Mouse (Mus musculus) c-Kit-positive CD71-positive TER-119-negative erythroid progenitor cells, embryonic 14.5 days (primary cell): ENCODE measurements around the gene Gyg.

Experiments used
- DNase-seq: peaks from one replicate; pipeline ENCODE4 v3.0.0-alpha.2; 2013; ENCODE audit warnings: low read depth

Gene Gyg

DNA sequence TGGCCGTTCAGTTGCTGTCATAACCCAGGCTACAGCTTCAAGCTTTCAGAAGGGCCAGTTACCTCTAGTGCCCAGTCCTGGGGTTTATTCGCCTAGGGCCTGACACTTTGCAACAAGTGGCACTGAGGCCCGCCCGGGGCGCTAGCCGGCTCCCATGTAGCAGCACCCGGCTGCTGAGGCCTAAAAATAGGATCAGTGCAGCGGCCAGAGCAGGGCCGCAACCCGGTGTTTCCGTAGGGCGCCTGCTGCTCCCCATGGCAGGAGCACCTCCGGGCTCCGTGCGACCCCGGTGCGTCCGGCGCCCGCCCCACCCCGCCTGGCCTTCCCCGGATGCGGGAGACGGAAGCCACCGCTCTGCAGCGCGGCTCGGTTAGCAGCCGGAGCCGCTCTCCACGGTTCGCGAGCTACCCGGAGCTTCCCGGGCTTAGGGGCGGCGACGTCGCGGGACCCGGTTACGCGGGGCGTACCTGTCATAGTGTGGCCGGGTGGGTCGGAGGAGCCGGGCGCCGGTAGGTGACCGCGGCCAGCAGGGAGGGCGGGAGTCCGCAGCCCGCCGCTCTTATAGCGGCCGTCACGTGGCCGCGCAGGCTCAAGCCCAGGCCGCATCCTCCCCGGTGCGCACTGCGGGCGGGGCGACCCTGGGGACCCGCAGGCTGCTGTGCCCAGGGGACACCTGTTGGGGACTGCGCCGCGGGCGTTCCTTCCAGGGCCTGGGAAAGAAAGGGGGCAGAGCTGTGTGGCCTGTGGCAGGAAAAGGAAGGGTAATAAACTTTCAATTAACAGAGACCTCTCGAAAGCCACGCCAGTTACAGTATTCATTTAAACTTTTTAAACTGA lies at the start of gene Gyg:
Gene Gyg, minus strand, starts transcription at position 787 of the 837 bp plus-strand sequence.
- DNase-seq, result peak; percentile 24

DNA sequence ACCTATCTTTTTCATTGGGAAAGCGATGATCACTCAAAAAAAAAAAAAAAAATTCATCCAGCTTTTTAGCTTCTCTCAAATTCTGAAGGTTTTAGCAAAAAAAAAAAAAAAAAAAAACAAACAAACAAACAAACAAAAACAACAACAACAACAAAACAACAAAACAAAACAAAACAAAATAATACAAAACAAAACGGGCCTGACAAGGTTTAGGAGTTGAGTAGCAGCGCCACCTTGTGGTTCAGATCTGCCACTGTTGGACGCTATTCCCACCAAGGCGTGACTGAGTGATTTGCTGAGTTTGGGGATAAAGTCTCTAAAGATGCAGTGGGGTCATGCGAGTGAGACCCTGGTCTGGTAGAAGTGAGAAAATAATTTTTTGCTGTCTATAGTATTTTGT lies 43.8 kb upstream of the Gyg start:
- peak; percentile 47 for DNase-seq

DNA sequence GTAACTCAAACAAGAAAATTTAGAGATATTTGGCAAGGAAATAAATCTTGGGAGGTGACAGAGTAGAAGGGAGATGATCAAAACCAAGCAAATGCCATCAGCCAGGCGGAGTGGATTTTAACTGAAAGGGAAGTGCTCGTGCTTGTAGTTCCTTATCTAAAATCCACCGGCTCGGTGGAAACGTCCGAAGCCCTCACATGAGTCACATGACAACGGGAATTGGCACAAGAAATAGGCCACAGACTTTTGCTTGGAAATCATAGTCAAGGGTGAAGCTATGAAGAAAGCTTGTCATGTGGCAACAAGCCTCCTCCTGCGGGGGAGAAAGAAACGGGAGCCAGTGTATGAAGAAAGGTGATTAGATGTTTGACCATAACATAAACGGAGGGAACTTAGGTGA lies 42.8 kb upstream of the Gyg start:
- DNase-seq, result no peak

GRCm38 (mm10) chr3:20188976-20189675 lies 34.0 kb upstream of the Gyg start:
- no peak for DNase-seq

DNA sequence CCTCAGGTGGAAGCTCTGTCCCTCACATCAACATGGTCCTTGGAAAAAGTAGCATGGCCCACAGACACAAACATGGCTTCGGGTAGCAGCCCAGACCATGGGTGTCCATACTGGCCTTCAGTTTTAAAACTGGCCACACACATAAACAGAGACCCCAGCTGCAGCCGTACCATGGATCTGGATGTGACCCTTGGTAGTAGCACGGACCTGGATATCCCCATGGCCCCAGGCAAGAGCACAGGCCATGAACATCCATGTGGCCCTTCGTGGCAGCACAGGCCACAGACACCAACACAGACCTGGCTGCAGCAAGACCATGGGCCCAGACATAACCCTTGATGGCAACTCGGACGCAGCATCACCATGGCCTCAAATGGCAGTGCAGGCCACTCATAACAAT lies 17.3 kb upstream of the Gyg start:
- DNase-seq, result no peak

- no peak for DNase-seq
Measured at GRCm38 (mm10) chr3:20167487-20167886, 12.4 kb upstream of the Gyg start.

GRCm38 (mm10) chr3:20155476-20155875 lies 359 bp upstream of the Gyg start:
- no peak for DNase-seq

- no peak for DNase-seq
Measured at GRCm38 (mm10) chr3:20151651-20152050, 3.5 kb downstream of the Gyg start.

- no peak for DNase-seq
Measured at GRCm38 (mm10) chr3:20150511-20150910, 4.6 kb downstream of the Gyg start.

DNA sequence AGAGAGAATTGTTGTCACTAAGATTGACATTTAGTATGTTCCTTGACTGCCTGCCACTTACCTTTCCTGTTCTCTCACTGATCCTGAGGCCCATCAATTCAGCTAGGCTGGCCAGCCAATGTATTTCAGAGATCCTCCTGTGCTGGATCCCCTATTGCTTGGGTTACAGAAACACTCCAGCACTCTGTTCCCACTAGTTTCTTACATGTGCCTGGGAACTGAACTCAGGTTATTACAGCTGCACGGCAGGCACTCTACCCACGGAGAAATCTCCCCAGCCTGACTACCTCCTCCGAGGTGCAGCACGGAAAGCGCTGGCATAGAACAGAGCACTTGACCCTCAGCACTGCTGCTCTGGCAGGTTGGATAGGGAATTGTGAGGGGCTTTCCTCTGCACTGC lies 7.5 kb downstream of the Gyg start:
- DNase-seq, result no peak

DNA sequence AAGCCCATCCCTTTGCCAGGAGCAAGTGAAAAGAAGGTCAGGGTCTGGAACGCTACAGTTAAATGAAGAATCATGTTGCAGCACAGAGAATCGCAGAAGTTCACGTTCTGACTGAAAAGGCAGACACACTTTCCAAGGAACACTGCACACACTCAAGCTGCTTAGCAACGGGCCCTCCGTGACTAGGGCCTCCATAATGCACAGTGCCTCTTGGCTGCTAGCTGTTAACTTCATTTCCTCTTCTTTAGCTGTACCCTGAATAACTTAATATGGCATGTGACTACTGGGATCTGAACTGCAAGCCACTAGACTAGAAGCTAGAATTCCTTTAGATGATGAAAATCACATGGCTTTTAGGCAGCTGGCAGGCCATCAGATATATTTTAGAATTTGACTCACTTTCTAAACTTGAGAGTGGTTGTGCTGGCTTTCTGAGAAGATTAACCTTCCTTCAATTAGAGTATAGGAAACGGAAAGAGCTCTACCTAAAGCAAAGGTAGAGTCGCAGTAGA lies 8.2 kb downstream of the Gyg start:
- no peak for DNase-seq

- DNase-seq, result no peak
Measured at GRCm38 (mm10) chr3:20145696-20146113, 9.4 kb downstream of the Gyg start.

DNA sequence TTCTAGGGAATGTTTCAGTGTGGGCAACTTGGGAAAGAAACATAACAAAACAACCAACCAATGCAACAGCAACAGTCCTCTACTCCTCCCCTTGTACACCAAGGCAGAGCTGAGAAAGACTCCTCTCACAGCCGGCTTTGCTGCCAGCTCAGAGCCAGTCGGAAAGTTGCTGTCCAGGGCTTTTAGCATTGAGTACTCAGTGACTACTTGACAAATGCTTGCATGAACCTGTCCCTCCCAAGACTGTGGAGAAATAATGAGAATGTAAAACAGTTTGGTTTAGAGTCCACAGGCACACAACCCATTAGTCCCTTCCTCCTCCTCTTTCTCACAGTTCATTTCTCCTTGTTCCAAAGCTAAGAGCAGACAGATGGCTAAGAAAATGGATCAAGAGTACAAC lies 10.7 kb downstream of the Gyg start:
- no peak for DNase-seq

GRCm38 (mm10) chr3:20143726-20144125 lies 11.4 kb downstream of the Gyg start:
- DNase-seq, result no peak

DNA sequence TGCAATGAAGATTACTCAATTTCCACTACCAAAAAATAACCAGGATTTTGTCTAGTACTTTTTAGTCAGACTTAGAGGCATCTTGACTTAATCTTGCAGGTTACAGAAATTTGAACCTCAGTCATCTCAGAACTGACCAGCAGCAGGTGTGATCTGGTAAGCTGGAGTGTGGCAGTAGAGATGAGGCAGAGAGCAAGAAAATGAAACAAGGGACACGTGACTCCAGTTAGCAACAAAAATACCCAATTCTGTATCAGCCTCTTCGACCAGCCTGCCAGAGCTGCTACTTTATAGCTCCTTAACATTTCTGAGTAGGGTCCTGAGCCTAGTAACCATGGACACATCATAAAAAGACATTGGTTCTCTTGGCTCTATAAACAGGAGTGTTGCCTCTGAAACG lies 12.5 kb downstream of the Gyg start:
- DNase-seq, result no peak

DNA sequence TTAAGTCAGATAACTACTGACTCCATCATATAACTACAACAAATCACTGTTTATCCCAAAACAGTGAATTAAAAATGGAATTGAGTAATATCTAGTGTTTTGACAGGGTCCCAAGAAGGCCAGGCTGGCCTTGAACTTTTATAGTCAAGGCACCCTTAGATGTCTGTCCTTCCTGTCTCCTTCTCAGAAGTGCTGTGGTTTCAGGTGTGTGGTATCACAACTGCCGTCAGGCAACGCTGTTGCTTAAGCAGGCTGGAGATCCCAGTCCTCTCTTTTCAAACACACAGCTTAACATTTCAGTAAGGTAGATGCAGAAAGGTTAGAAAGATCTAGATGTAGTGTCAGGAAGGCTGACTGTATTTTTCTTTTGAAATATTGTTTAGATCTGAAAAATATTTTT lies 13.0 kb downstream of the Gyg start:
- no peak for DNase-seq

- no peak for DNase-seq
Measured at GRCm38 (mm10) chr3:20141679-20142078, 13.4 kb downstream of the Gyg start.

- no peak for DNase-seq
Measured at GRCm38 (mm10) chr3:20141240-20141639, 13.9 kb downstream of the Gyg start.

- no peak for DNase-seq
Measured at GRCm38 (mm10) chr3:20136868-20137581, 18.1 kb downstream of the Gyg start.

DNA sequence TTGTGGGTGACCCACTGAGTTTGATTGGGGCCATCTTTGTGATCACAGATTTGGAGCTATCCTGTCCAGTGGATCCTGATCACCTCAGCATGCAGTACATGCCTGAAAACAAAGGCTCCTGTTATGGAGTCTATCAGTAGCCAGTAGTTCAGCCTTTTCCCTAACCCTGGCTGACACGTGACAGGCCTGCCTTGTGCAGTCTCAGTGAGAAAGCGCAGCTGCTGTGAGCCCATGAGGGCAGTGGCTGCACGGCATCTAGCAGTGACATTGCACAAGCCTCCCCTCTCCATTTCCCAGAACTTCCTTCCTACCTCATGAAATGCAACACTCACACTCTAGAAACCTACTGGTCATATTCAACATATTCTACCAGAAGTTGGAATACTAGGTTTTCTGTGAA lies 20.6 kb downstream of the Gyg start:
- DNase-seq, result no peak

GRCm38 (mm10) chr3:20133745-20134144 lies 21.4 kb downstream of the Gyg start:
- DNase-seq, result no peak

DNA sequence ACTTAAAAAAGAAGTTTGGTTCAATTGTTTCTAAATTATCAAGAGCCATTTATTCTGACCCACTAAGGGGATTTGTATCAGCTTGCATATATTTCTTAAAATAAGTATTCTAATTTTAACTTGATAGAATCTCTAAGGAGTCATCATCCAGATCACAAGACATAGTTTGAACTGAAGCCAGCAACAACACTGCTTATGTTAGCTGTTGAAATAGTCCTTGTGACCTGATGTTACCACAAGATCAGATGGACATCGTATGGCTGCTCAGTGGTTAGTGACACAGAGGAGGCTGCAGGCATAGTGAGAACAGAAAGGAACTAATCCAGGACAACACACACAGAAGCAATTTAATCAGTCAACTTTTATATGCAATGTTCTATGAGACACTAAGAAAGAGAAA lies 22.4 kb downstream of the Gyg start:
- no peak for DNase-seq

GRCm38 (mm10) chr3:20131350-20131720 lies 23.8 kb downstream of the Gyg start:
- no peak for DNase-seq
